Mouse (Mus musculus) lung, postnatal 10 days (tissue): ENCODE measurements around the gene Gprc6a.
A peak's percentile ranks its signal among the peaks of the same experiment; 100 is the strongest.

Experiments
- DNase-seq: peaks from one replicate; pipeline ENCODE4 v3.0.0; 2021

Gene Gprc6a

DNA sequence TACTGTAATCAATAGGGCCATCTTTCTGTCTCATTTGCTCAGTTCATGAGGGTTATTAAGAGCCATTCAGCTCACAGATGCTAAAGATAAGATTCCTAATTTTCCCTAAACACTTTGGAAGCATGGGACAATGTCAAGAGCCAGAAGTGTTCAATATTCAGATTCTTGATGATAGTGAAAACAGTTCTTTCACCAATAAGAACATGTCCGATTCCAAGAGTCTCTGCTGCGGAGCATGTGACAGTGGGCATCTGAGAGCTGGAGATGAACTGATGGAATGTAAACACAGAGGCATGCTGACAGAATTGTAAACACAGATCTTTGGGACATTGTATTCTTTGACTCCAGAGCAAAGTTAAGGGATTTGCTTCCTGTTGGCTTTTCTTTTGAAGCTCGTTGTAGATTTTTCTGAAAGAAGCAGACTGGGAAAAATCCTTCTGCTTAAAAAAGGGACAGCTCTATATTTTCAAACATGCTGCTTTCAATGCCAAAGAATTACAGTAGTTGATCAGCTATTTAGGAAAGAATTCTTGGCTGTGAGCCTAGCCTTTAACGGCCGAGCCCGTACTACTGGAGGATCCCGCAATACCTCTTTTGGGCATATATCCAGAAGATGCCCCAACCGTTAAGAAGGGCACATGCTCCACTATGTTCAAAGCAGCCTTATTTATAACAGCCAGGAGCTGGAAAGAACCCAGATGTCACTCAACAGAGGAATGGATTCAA, at the start of gene Gprc6a:
Gene Gprc6a (minus strand): TSS at position 51 of the 726 bp plus-strand sequence.
- peak; percentile 35 for DNase-seq

DNA sequence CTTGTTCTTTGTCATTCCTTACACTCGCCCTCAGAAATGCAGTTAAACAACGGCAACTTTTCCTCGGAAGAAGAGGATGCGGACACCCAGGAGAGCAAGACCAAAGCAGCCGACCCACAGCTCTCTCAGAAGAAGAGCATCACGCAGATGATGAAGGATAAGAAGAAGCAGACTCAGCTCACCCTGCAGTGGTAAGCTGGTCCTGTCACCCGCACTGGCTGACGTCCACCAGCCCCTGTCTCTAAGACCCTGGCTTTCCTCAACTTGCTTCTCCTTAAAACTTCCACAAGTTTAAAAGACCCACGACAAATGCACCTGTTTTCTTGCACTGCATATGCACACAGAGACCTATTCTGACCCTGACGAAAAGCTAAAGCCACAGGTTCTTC, 47.0 kb upstream of the Gprc6a start:
- DNase-seq = no peak

DNA sequence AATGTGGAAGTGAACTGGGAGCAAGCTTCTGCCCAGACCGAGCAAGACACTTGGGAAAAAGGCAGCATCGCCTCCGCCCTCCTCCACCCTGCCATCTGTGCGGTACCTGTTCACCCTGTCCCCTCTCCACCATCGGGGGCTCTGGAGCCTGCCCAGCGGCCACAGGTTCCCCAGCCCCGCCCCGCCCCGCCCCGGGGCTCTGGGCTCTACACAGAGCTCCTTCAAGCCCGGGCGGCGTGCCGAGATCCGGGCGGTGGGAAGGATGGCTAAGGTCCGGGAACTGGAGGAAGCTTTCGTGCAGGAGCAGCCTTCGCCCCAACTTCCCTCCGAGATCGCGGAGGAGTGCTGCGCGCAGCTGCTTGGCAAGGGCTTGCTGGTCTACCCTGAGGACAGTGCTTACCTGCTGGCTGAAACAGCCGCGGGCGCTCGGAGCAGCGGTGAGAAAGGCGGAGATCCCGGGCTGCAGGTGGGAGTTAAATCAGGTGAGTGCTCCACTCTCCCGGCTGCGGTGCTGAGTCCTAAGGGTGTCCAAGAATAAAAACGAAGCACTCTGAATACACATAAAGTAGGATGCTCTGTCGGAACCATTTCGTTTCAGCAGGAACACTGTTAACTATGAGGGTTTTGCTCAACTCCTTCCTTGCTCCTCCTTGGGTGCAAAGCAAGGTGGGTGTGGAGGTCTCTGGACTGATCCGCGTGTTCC, 46.4 kb upstream of the Gprc6a start, which contains the start of gene Rfx6:
Gene Rfx6 (plus strand): TSS at position 209 of the 703 bp plus-strand sequence.
- peak; percentile 4 for DNase-seq

DNA sequence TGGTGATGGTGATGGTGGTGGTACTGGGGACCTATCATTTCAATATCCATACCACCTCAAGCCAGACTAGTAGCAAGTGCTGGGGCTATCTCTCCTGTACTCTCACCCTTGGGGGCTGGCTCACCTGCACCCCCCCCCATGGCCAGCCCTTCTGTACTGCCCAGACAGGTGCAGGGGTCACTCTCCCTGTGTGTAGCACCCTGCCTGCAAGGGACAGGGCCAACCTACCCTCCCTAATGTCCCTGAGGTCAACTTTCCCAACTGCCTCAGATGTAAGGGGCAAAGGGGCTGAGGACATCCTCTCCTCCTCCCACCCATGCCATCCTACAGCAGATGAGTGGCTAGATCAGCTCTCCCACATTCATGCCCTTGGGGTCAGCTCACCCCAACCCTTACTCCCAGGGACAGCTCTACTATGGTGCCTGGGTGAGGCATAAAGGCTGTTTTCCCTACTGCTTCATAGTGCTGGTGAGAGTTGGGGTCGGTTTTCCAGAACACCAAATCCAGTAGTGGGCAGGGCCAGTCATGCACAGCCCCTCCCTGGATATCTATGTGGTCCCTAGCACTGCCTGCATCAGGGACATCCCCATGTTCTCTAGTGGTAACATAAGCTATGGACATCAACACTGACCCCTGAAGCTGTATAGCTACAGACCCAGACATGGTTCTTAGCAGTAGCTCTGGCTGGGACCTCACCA, 41.0 kb upstream of the Gprc6a start:
- DNase-seq = no peak

DNA sequence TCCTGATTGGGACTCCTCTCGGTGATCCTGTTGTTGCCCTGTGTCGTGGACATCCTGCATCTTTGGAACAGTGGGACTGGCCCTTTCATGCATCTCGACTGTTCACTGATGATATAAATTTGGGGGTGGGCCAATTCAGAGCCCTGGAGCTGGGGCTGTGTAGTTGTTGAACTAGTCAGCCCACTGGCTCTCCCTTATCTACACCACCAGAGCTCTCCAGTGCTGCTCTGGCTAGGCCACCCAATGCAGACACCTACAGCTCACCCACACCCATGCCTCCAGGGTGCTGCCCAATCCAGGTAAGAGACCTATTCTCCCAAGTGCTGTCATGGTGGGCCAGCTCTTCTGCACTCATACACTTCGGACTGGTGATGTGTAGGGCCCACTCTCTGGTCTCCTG, 40.3 kb upstream of the Gprc6a start:
- DNase-seq = no peak

DNA sequence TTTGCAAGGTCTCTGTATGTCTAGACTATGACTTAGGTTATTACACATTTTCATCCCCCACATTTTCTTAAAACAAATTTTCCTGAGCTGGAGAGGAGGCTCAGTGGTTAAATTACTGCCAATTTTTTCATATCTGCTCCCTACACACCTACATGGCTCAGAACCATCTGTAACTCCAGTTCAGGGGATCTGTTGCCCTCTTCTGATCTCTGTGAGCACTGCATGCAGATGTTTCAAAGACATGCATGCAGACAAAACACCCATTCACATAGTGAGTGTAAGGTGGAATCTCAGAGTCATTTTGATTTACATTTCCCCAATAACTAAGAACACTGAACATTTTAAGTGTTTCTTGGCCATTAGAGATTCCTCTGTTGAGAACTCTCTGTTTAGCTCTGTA, 38.1 kb upstream of the Gprc6a start:
- DNase-seq = no peak

DNA sequence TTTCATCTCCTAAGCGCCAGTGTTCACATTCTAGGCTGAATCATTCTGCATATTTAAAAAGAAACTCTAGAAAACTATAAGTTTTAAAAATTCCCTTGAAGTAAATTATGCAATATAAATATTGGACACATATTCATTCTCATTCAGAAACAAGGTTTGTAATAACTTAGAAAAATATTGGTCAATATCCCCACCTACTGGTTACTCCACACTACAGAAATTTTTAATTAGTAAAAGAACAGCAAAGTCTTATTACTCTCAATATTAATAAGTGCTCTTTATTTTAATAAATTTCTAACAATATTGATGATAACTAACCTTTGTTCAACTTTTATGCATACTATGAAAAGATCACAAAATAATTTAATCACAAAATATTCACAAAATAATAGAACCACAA, 26.1 kb upstream of the Gprc6a start:
- no peak for DNase-seq

DNA sequence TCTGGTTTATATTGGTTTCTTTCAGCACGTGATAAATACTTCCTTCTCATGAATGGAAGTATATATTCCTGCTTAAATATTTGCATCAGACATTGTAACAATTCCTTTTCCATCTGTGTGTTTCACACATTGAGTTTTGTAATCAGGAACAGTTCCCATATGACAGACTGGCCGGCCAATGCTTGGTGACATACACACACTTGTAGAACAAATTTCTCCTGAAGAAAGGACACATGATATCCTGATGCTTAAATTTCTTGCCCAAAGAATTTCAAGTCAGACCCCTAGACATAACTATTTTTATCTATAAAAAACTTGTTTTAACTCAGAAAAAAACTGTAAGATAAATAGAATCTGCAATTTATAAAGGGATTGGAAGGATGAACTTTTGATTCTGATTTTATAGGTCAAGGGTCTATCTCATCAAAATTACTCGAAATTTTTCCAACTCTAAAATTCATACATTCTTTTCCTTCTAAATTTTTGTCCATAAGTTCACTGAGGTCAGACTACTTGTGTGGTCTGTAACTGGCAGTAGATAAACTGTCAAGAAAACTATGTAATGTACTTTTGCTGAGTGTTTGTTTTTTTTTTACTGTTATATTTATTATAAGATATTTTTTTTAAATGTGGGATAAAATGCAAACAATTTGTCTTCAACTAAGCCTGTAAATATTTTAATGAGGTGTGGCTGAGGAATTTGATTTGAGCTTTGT, 18.4 kb upstream of the Gprc6a start:
- DNase-seq = no peak

DNA sequence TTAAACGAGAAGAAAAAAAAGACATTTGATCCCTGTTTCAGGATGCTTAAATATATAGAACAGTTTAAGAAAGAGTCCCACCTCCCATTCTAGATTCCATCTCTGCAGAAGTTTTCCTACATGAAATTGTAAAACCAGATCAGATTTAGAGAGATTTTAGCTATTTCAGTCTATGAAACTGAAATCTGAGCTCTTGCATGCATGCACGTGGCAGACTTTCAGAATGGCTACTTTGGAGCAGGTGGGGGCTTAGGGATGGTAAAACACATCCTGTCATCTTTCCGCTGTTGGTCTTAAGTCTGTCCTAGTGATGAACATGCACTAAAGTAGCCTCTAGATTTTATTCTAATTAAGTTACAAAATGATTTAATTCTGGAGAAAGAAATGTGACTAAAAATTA, 10.1 kb downstream of the Gprc6a start:
- DNase-seq = no peak

DNA sequence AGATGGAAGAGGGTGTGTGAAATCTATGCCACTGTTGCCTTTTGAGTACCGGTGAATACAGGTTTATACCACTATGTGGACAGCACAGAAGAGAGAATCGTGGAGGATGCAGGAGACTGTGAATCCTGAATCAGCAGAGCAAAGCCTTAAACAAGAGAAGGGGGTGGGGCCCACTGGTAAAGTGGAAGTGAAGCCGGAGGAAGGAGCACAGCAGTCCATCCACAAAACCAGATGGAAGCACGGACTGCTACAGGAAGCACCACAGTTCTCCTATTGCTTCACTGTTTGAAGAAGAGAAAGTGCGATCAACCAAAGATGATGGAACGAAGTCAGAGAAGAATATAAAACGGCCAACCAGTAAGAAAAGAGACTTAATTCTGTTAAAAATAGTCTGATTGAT, 11.1 kb downstream of the Gprc6a start:
- DNase-seq = no peak

DNA sequence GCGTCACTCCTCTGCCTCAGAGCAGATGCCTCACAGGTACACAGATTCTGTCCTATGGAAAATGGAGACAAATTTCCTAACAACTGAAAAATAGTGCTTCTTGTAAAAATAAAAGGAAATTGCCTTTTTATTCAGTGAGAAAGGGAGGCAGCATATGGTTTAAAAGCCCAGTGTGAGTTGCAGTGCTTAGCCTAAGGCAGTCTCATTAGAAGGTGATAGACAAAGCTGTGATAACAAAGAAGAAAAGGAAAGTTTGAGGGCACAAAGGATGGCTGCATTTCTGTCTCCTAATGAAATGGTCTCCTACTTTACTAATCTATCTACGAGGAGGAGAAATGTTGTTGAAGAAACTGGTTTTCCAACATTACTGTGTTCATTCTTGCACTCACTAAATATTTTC, 12.7 kb downstream of the Gprc6a start:
- DNase-seq = no peak

DNA sequence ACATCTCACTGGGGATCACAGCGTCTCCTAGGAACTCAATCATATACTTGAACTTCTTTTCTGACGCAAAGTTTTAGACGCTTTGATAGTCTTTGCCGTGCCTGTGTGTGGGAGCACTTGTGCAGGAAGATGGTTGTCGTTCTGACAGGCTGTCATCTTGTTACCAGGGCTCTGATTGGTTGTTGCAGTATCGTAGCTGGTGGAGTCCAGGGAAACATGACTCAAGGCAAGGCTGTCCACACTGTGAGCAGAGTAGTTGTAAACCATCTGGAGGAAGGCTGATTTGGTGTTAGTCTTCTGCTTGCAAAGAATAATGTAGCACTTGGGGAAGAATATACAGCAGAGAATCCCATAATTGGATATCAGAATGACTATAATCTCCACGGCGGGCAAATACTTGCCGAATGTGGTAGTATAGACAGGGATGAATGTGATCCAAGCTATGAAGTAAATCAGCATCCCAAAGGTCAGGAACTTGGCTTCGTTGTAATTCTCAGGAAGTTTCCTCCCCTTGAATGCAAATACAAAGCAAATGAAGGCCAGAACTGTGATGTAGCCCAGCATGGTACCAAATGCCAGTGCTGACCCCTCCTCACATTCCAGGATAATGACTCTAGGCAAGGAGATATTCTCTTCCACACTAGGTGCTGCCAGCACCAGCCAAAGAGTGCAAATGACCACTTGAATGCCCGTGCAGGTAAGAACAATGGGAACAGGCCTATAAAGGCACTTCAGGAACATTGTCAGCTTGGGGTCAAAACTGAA, 16.3 kb downstream of the Gprc6a start:
- no peak for DNase-seq

DNA sequence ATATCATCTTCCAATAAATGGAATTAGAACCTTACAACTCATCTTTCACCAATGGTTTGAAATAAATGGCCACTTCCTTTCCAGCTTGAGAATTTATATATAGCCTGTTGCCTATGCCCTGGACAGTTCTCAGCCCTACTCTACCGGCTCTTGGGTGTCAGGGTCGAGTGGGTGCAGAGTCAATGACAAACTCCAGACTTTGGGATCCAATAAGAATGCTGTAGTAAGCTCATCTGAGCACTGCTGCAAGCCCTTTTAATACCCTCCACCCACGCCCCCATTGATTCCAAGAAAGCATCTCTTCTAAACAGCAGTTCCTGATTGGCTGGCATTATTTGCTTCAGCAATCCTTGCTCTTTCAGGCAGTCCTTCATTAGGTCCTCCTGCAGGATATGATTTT, 17.8 kb downstream of the Gprc6a start:
- DNase-seq = no peak

DNA sequence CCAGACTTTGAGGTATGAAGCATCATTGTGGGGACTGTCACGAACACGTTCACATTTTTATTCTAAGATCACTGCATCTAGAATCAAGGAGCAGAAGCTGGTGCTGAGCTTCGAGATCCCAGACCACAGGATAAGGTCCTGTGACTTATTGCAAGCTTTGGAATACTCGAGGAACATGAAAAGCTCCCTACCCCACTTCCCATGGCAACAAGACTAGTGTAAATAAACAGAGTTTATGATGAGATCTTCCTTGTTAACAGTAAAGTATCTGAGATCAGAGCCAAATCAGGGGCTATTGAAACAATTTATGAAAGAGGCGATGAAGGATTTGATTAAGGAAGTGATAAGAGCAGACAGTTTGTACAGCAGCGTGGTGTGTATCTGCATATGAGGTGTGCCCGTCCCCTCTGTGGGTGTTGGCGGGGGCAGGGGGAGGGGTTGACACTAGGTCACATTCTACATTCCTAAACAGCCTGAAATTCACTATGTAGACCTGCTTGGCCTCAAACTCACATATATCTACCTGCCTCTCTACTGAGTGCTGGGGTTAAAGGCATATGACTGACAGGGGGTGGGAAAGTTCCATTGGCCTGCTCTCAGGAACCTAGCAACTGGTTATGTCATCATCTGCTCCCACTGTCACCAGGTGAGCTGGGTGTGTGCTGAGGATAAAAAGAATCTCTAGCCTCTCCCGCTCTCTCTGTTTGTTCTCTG, 19.1 kb downstream of the Gprc6a start:
- no peak for DNase-seq

DNA sequence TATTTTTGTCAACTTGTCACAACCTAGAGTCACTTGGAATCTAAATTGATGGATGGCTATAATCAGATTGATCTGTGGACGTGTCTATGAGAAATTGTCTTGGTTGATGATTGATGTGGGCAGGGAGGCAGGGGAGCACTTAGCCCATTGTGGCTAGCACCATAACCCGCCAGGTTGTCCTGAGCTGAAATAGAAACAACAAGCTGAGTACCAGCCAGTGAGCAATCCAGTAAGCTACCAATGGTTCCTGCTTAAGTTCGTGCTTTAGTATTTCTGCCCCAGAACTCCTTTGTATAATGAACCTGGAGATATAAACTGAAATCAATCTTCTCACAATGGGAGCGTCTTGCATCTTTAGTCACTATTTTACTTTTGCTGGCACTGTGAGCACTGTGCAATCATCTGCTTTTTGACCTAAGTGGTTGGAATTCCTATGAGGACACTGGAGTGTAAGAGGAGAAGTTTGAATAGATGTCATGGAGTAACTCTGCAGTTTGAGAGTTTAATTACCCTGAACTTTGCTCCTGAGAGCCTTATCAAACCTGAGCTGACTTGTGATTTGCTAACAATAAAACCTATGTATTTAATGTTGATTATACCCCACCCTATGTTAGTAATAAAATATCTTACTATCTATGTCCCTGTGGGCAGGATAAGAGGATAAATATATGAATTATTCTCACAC, 21.4 kb downstream of the Gprc6a start:
- DNase-seq = no peak

DNA sequence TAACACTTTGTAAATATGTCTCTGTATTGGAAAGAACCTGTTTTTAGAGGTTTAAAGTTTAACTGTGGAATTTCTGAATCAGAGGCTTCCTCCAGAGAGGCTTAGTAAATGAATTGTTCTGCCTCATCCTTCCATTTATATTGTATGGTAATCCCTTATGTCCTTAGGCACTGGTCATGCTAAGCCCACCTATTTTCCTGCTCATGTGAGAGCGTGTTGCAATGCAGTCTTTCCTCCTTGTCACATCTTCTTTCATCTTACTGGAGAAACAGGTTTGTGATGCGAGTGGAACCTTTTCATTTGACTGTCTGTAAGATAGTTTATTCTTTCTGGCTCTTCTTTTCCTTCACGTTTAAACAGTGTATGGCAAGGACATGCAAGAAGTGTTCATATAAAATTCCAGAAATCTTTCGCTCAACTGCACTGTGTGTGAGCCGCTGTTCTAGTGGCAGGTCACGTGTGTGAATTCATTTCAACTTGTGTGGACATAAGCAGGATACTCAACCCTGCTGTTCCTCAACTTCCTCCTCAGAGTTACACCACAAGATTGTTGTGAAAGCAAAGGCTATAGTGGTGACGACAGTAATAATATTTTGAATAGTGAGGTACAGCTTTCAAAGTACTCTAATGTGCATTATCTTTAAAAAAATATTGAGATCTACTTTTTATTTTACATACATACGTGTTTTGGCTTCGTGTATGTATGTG, 34.2 kb downstream of the Gprc6a start:
- DNase-seq = no peak

DNA sequence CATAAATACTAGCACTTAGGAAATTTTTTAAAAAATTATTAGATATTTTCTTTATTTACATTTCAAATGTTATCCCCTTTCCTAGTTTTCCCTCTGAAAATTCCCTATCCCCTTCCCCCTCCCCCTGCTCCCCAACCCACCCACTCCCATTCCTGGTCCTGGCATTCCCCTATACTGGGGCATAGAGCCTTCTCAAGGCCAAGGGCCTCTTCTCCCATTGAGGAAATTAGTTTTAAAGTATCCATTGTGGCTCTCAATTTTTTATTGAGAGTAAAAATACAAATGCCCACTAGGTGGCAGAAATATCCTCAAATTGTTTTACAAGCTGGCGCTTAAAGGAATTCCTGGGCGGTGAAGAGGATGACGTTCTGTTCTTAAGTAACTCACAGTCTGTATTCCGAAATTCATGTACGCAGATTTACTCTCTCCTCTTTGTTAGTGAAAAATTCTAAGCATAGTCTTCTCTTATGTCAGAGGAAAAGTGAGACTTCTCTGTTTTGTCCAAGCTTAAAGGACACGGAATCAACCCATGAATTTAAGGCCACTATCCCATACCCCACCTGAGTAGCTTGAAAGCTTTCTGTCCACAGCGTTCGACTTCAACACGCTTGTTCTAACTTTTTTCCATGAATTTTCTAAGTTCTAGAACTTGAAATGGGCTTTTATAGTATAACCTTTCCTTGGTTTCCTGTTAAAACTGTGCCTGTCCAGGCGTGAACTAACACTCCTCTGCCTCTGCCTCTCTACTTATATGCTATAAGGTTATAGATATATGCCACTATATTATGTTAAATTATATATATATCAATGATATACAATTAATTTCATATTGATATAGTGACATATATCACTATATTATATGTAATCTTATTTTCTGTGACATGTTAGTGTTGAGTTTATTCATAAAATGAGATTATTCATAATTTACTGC, 36.0 kb downstream of the Gprc6a start:
- peak; percentile 65 for DNase-seq

DNA sequence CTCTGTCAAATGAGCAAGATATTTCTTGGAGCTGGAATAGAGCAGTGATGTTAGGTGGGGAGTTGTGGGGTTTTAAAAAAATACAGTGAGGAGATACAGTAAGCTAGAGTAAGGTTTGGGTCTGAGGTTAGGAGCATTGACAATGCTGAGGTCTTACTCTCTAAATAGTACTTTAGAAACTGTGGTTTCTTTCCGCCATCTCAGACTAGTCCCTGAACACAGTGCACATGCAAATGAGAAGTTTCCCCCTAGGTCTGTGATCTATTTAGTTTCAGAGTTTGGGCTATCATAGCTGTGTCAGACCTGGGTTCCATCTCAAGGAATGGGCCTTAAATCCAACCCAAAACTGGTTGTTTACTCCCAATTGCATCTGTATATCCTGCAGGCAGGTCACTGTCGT, 39.7 kb downstream of the Gprc6a start:
- no peak for DNase-seq

DNA sequence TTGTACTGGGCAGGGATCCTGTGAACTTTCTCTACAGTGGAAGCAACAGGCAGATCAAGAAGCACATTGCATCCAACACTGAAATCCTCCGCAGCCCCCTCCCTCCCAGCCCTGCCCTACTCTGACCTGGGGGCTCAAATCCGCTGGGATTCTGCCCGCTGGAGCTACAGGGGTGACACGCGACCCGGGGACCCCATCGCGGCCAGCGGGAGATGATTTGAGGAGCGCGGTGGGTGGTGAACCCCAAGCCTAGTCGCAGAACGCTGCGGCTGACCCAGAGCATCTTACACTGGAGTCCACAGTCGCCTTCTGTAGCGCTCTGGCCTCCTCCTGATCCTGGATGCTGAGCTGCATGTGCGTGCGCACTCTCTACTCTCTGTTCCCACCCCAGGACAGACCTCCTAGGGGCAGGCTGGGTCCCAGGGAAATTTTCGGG, 41.1 kb downstream of the Gprc6a start, which contains the start of gene Fam162b:
Gene Fam162b (minus strand): TSS at position 379 of the 436 bp plus-strand sequence.
- DNase-seq = peak; percentile 19
